Mouse (Mus musculus) liver, postnatal 0 days (tissue): ENCODE data around the gene Smyd3.

Experiments used
- CTCF ChIP-seq: sonication (generic); IDR thresholded peaks from 2 replicates; pipeline ENCODE4 v1.5.1; 2016; ENCODE audit warnings: antibody characterized with exemption, low read depth
- EP300 ChIP-seq: IDR thresholded peaks from 2 replicates; pipeline ENCODE4 v1.6.1; 2016; ENCODE audit warnings: antibody characterized with exemption, low read depth, mild to moderate bottlenecking

GRCm38 (mm10) chr1:179458236-179458986 is 59.4 kb downstream of the Smyd3 start:
- TF ChIP-seq CTCF (no peak), EP300 (no peak)
